Mouse (Mus musculus) midbrain, embryonic 16.5 days (tissue): ENCODE measurements around the gene Fah. TPM values are rescaled to one million over a fixed set of nuclear protein-coding genes. Genes with fewer than 3 reads are reported as not detected.

ENCODE experiments used
- ATAC-seq: fragments of 200-750 bp; cut with Nextera tagmentation; 2 replicates; pipeline ENCODE4 v1.8.0; 2017; ENCODE audit warnings: moderate TSS enrichment
- H3K27ac ChIP-seq: fragments of 300-500 bp; sonication (generic); 2 replicates; pipeline ENCODE4 v1.5.1; 2014; ENCODE audit warnings: mild to moderate bottlenecking, low read length, mixed read lengths
- H3K27me3 ChIP-seq: fragments of 300-500 bp; sonication (generic); 2 replicates; pipeline ENCODE4 v1.6.1; 2014; ENCODE audit warnings: low read depth, low read length, mixed read lengths; ENCODE audit not compliant: control insufficient read depth, insufficient read depth
- H3K36me3 ChIP-seq: fragments of 300-500 bp; sonication (generic); 2 replicates; pipeline ENCODE4 v1.6.1; 2014; ENCODE audit warnings: mild to moderate bottlenecking, low read length, moderate library complexity, mixed read lengths; ENCODE audit not compliant: control insufficient read depth, insufficient read depth
- H3K4me1 ChIP-seq: fragments of 300-500 bp; sonication (generic); 2 replicates; pipeline ENCODE4 v1.6.1; 2014; ENCODE audit warnings: mild to moderate bottlenecking, low read length, mixed read lengths; ENCODE audit not compliant: control insufficient read depth, insufficient read depth
- H3K4me2 ChIP-seq: fragments of 300-500 bp; sonication (generic); 2 replicates; pipeline ENCODE4 v1.6.1; 2014; ENCODE audit warnings: mild to moderate bottlenecking, low read length, mixed read lengths
- H3K4me3 ChIP-seq: fragments of 300-500 bp; sonication (generic); 2 replicates; pipeline ENCODE4 v1.5.1; 2014; ENCODE audit warnings: low read depth, mild to moderate bottlenecking, low read length, moderate library complexity, mixed read lengths
- H3K9ac ChIP-seq: fragments of 300-500 bp; sonication (generic); 2 replicates; pipeline ENCODE4 v1.6.1; 2014; ENCODE audit warnings: low read depth, low read length, mixed read lengths
- H3K9me3 ChIP-seq: fragments of 300-500 bp; sonication (generic); replicated peaks from 2 replicates; pipeline ENCODE4 v1.6.1; 2014; ENCODE audit warnings: mild to moderate bottlenecking, low read length, mixed read lengths; ENCODE audit not compliant: control insufficient read depth, poor library complexity, severe bottlenecking
- WGBS: fragments of 180-500 bp; shearing (Covaris S2); extraction: QIAGEN DNeasy Blood & Tissue Kit; methylation state at CpG from one replicate; pipeline ENCODE4 v1.1.7; 2014; 5-methylcytosine and 5-hydroxymethylcytosine counted together
- polyA plus RNA-seq: library from polyadenylated mRNA; unstranded; fragments of >200 nt; fragmentation: Nextera tagmentation; extraction: Ambion mirVana; gene quantifications from 2 replicates; pipeline ENCODE4 v1.2.1, GENCODE M21; 2015

The Fah gene
- polyA plus RNA-seq, 1 experiment from 2014 or later = 13.6 TPM

- Histone ChIP-seq H3K9ac (no peak overlapping the region), H3K4me2 (no peak overlapping the region), H3K36me3 (no peaks in the 10 kb centered on the region), H3K9me3 (no peaks in the 10 kb centered on the region), H3K27me3 (no peaks in the 10 kb centered on the region), H3K4me1 (no peaks in the 10 kb centered on the region), H3K4me3 (no peak overlapping the region), H3K27ac (no peak overlapping the region)
- no peak for ATAC-seq
- 50% methylated on average over 3 of the region's 3 CpGs for WGBS
Observed at GRCm38 (mm10) chr7:84586360-84587100, 20.0 kb downstream of the Fah start.

DNA sequence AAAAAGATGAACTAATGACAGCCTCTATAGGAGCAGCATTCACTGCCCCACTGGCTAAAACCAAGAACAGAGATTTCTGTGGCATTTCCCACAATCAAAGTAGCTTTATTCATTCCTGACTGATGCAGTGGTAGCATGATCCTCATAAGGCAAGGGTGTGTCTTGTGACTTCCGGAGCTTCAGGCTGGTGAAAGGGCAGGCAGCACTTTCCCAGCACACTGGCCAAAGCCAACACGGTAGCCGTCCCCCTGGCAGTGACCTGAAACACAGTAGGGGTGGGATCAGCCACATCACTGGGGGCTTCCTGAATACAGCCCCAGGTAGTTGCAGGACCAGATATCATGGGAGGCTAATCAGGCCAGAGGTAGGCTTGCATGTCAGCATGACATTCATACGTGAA is 21.4 kb downstream of the Fah start:
- no peaks in the 10 kb centered on the region for H3K4me1 ChIP-seq
- no peak overlapping the region for H3K9ac ChIP-seq
- 90% methylated on average over 4 of the region's 4 CpGs for WGBS
- no peak for ATAC-seq
- no peak overlapping the region for H3K27ac ChIP-seq
- no peaks in the 10 kb centered on the region for H3K9me3 ChIP-seq
- no peak overlapping the region for H3K4me3 ChIP-seq
- no peaks in the 10 kb centered on the region for H3K27me3 ChIP-seq
- H3K36me3 ChIP-seq = no peaks in the 10 kb centered on the region
- H3K4me2 ChIP-seq = no peak overlapping the region

- H3K27me3 ChIP-seq = no peaks in the 10 kb centered on the region
- no peaks in the 10 kb centered on the region for H3K36me3 ChIP-seq
- no peak overlapping the region for H3K27ac ChIP-seq
- no peak overlapping the region for H3K4me2 ChIP-seq
- H3K4me1 ChIP-seq = no peaks in the 10 kb centered on the region
- 93% methylated on average over 1 of the region's 1 CpGs for WGBS
- H3K9me3 ChIP-seq = no peaks in the 10 kb centered on the region
- no peak overlapping the region for H3K4me3 ChIP-seq
- H3K9ac ChIP-seq = no peak overlapping the region
- no peak for ATAC-seq
Observed at GRCm38 (mm10) chr7:84579769-84580168, 26.8 kb downstream of the Fah start.

DNA sequence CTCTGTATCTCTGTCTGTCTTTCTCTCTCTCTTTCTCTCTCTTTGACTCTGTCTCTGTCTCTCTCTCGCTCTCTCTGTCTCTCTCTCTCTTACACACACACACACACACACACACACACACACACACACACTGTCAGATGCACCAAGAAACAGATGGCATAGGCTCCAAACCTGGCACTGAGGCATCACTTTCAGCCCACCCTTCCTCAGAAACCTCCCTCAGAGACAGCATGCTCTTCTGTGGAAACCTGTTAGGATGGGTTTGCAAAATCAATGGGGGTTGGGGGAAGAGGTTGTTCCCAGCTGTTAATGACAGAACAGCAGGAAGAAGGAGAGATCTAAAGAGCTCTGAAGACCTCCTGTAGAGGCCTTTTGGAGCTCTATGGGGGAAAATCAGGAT is 27.7 kb downstream of the Fah start:
- Histone ChIP-seq H3K4me2 (no peak overlapping the region), H3K9me3 (no peaks in the 10 kb centered on the region), H3K36me3 (no peaks in the 10 kb centered on the region), H3K9ac (no peak overlapping the region), H3K4me1 (no peaks in the 10 kb centered on the region), H3K27me3 (no peaks in the 10 kb centered on the region), H3K27ac (no peak overlapping the region), H3K4me3 (no peak overlapping the region)
- 100% methylated on average over 1 of the region's 1 CpGs for WGBS
- ATAC-seq = no peak

DNA sequence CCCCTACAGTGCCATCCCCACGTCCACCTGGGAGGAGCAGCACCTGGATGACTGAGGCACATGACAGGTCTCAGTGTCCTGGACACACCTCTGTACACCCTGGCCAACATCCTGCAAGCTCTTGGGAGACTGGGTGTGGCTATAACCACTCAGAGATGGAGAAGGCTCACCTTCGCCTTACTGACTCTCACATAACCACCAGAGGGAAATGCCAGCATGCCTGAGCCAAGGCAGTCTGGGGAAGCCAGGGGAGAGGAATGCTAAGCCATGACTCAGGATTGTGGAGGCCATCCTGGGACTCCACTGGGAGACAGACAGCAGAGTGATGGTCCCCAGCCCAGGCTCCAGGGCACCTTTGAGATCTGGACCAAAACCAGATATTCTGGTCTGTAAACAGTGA is 29.5 kb downstream of the Fah start:
- Histone ChIP-seq H3K9ac (no peak overlapping the region), H3K4me1 (no peaks in the 10 kb centered on the region), H3K9me3 (no peaks in the 10 kb centered on the region), H3K27me3 (no peaks in the 10 kb centered on the region), H3K4me3 (no peak overlapping the region), H3K4me2 (no peak overlapping the region), H3K36me3 (no peaks in the 10 kb centered on the region), H3K27ac (no peak overlapping the region)
- WGBS = 86% methylated on average over 2 of the region's 2 CpGs
- no peak for ATAC-seq

GRCm38 (mm10) chr7:84566200-84566599 is 40.3 kb downstream of the Fah start:
- WGBS = 72% methylated on average over 6 of the region's 6 CpGs
- no peak for ATAC-seq
- H3K27ac ChIP-seq = no peak overlapping the region
- no peaks in the 10 kb centered on the region for H3K27me3 ChIP-seq
- H3K4me2 ChIP-seq = no peak overlapping the region
- no peaks in the 10 kb centered on the region for H3K36me3 ChIP-seq
- H3K9me3 ChIP-seq = no peaks in the 10 kb centered on the region
- no peaks in the 10 kb centered on the region for H3K4me1 ChIP-seq
- H3K9ac ChIP-seq = no peak overlapping the region
- no peak overlapping the region for H3K4me3 ChIP-seq

- Histone ChIP-seq H3K36me3 (no peaks in the 10 kb centered on the region), H3K4me2 (no peak overlapping the region), H3K27me3 (no peaks in the 10 kb centered on the region), H3K9me3 (no peaks in the 10 kb centered on the region), H3K27ac (no peak overlapping the region), H3K4me3 (no peak overlapping the region), H3K4me1 (no peaks in the 10 kb centered on the region), H3K9ac (no peak overlapping the region)
- ATAC-seq = no peak
- 80% methylated on average over 3 of the region's 3 CpGs for WGBS
Observed at GRCm38 (mm10) chr7:84564236-84564635, 42.3 kb downstream of the Fah start.

GRCm38 (mm10) chr7:84560500-84560899 is 46.0 kb downstream of the Fah start:
- Histone ChIP-seq H3K4me1 (no peaks in the 10 kb centered on the region), H3K27me3 (no peaks in the 10 kb centered on the region), H3K4me2 (no peak overlapping the region), H3K4me3 (no peak overlapping the region), H3K9me3 (no peaks in the 10 kb centered on the region), H3K9ac (no peak overlapping the region), H3K36me3 (no peaks in the 10 kb centered on the region), H3K27ac (no peak overlapping the region)
- 94% methylated on average over 1 of the region's 1 CpGs for WGBS
- ATAC-seq = no peak

- no peak overlapping the region for H3K4me3 ChIP-seq
- H3K27ac ChIP-seq = no peak overlapping the region
- no peaks in the 10 kb centered on the region for H3K36me3 ChIP-seq
- ATAC-seq = no peak
- no peaks in the 10 kb centered on the region for H3K27me3 ChIP-seq
- no peak overlapping the region for H3K4me2 ChIP-seq
- 83% methylated on average over 3 of the region's 3 CpGs for WGBS
- no peaks in the 10 kb centered on the region for H3K9me3 ChIP-seq
- H3K4me1 ChIP-seq = no peaks in the 10 kb centered on the region
- H3K9ac ChIP-seq = no peak overlapping the region
Observed at GRCm38 (mm10) chr7:84557332-84557731, 49.2 kb downstream of the Fah start.
